Mouse (Mus musculus): ENCODE measurements around the gene Kif5c. TPM values are rescaled to one million over a fixed set of nuclear protein-coding genes. Genes with fewer than 3 reads are reported as not detected.

Gene Kif5c
- polyA plus RNA-seq, 1 experiment from 2014 or later: 2.7 TPM

DNA sequence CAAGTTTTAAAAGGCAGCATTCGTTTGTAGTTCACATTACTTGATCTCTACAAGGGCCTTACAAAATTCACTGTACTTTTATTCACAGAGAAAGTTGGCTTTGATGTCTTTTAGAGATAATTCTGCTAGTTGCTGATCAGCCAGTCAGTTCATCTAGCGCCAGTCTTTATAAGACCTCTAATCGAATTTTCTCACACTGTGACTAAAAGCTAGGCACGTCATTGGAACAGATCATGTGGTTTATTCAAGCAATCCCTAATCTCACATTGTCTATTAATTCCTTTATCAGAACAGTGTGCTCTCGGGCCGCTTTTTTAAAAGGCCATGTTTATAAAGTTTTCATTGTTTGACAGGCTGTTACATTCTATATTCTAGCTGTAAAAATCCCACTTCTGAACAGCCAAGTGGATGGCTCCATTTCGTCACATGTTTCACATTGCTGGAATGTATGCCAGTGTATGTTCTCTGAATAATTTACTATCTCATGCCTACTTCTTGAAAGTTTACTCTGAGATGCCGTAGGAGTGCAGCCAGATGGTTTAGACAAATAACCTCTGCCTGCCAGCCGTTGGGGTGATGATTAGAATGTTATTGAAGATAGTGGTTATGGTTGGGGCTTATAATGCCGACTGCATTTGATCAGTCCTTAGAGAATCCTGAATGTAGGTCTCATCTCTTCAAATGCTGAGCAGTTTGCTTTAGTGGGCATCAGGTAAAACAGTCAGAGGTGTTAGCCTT lies 154.3 kb downstream of the Kif5c start:
- no peak for ATAC-seq (replicated peaks; ENCODE audit: low FRiP score, low read depth)
- Histone ChIP-seq H3K27ac (no peak overlapping the region), H3K9ac (ENCODE audit: low read depth, low read length) (no peak overlapping the region), H3K4me2 (ENCODE audit: low read length) (no peak overlapping the region), H3K4me3 (replicated peaks; ENCODE audit: low read depth, low read length) (no peak overlapping the region), H3K36me3 (ENCODE audit: insufficient read depth, low read length) (no peaks in the 10 kb centered on the region), H3K9me3 (replicated peaks; ENCODE audit: low read length) (no peaks in the 10 kb centered on the region), H3K4me1 (replicated peaks; ENCODE audit: insufficient read depth, low read length) (peaks cover 24% of the 10 kb centered on the region; the same call in 1 of the 2 replicates), H3K27me3 (ENCODE audit: insufficient read depth, low read length) (no peaks in the 10 kb centered on the region)
- 72% methylated on average over 10 of the region's 10 CpGs for WGBS
- TF ChIP-seq CTCF (IDR thresholded peaks at IDR 0.05; ENCODE audit: low read depth): no peak
- no peak for DNase-seq (ENCODE audit: low spot score)

DNA sequence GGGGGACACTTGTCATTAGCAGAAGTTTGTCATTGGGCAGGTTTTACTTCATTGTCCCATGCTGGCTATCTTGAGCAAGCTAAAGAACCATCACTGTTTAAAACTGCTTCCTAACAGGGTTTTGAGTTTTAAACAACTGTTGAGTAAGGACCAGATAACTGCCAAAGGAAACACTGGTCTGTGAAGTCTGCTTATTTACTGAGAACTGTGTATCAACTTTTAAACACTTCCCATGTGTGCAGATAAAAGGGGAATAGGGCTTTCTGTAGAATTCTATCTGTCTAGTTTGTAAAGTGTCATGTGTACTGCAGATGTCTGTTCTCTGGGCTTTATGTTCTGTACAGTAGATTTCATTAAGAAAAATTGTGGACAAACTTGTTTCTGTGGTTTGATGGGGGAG lies 155.1 kb downstream of the Kif5c start:
- H3K4me2 ChIP-seq (ENCODE audit: low read length): no peak overlapping the region
- H3K27ac ChIP-seq: no peak overlapping the region
- no peak overlapping the region for H3K4me3 ChIP-seq (replicated peaks; ENCODE audit: low read depth, low read length)
- H3K36me3 ChIP-seq (ENCODE audit: insufficient read depth, low read length): no peaks in the 10 kb centered on the region
- H3K27me3 ChIP-seq (ENCODE audit: insufficient read depth, low read length): no peaks in the 10 kb centered on the region
- ATAC-seq (replicated peaks; ENCODE audit: low FRiP score, low read depth) (no peak), DNase-seq (ENCODE audit: low spot score) (no peak)
- H3K9ac ChIP-seq (ENCODE audit: low read depth, low read length): no peak overlapping the region
- TF ChIP-seq CTCF (IDR thresholded peaks at IDR 0.05; ENCODE audit: low read depth): no peak
- no peaks in the 10 kb centered on the region for H3K9me3 ChIP-seq (replicated peaks; ENCODE audit: low read length)
- H3K4me1 ChIP-seq (replicated peaks; ENCODE audit: insufficient read depth, low read length): peaks cover 16% of the 10 kb centered on the region; the same call in 1 of the 2 replicates

DNA sequence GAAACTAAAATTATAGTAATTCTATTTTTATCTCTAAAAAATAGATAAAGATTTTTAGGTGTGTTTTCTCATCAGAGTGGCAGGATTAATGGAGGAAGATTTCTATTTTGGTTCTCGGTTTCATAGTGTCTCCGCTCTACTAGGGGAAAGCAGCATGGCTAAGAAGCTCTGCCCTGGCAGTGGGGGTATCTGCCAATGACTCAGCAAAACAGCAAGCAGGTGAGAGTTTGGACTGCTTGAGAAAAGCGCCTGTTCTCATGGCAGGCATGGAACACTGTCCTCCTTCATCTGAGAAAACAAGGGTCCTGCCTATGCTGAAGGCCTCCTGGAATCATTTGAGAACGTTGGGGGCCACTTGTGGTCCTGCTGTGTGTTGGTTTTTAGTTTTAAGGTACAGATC lies 156.1 kb downstream of the Kif5c start:
- Histone ChIP-seq H3K27ac (no peak overlapping the region), H3K4me1 (replicated peaks; ENCODE audit: insufficient read depth, low read length) (peaks cover 7% of the 10 kb centered on the region; the same call in 1 of the 2 replicates), H3K27me3 (ENCODE audit: insufficient read depth, low read length) (no peaks in the 10 kb centered on the region), H3K9me3 (replicated peaks; ENCODE audit: low read length) (no peaks in the 10 kb centered on the region), H3K4me2 (ENCODE audit: low read length) (no peak overlapping the region), H3K9ac (ENCODE audit: low read depth, low read length) (no peak overlapping the region), H3K4me3 (replicated peaks; ENCODE audit: low read depth, low read length) (no peak overlapping the region), H3K36me3 (ENCODE audit: insufficient read depth, low read length) (no peaks in the 10 kb centered on the region)
- 86% methylated on average over 4 of the region's 4 CpGs for WGBS
- ATAC-seq (replicated peaks; ENCODE audit: low FRiP score, low read depth) (no peak), DNase-seq (ENCODE audit: low spot score) (no peak)
- TF ChIP-seq CTCF (IDR thresholded peaks at IDR 0.05; ENCODE audit: low read depth): no peak

DNA sequence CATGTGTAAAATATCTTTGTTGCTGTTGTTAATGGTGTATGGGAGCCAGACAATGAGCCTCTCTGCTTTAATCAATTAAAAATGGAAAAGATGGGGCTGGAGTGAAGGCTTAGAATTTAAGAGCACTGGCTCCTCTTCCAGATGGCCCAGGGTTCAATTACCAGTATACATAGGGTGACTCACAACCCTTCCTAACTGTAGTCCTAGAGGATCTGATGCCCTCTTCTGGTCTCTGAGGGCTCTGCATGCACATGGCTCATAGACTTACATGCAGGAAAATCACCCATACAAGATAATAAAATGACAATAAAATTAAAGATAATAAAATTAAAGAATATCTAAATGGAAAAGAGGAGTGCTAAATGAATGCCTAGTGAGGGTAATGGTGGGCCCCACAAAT lies 156.6 kb downstream of the Kif5c start:
- Histone ChIP-seq H3K4me2 (ENCODE audit: low read length) (no peak overlapping the region), H3K9me3 (replicated peaks; ENCODE audit: low read length) (no peaks in the 10 kb centered on the region), H3K27ac (no peak overlapping the region), H3K4me1 (replicated peaks; ENCODE audit: insufficient read depth, low read length) (peaks cover 4% of the 10 kb centered on the region; the same call in 1 of the 2 replicates), H3K36me3 (ENCODE audit: insufficient read depth, low read length) (no peaks in the 10 kb centered on the region), H3K9ac (ENCODE audit: low read depth, low read length) (no peak overlapping the region), H3K27me3 (ENCODE audit: insufficient read depth, low read length) (no peaks in the 10 kb centered on the region), H3K4me3 (replicated peaks; ENCODE audit: low read depth, low read length) (no peak overlapping the region)
- peak; percentile 49 for TF ChIP-seq CTCF (IDR thresholded peaks at IDR 0.05; ENCODE audit: low read depth)
- no peak for ATAC-seq (replicated peaks; ENCODE audit: low FRiP score, low read depth)
- no peak for DNase-seq (ENCODE audit: low spot score)

DNA sequence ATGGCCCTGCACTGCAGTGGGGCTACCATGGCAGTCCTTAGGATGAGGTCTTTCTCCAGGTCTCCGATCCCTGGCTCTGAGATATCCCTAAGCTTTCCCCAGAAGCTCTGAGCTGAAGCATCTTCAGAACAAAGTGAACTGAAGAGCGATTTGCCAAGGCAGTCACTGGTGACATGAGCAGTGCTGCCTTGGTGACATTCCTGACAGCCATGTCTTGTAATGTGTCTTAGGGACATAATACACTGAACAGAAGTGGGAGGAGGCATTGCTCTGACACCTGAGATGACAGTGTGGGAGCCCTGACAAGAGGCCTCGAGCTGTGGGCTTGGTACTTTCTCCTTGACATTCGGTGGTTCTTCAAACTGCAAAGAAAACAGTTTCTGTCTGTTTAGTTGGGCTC lies 157.3 kb downstream of the Kif5c start:
- DNase-seq (ENCODE audit: low spot score) (no peak), ATAC-seq (replicated peaks; ENCODE audit: low FRiP score, low read depth) (no peak)
- no peak overlapping the region for H3K9ac ChIP-seq (ENCODE audit: low read depth, low read length)
- H3K4me3 ChIP-seq (replicated peaks; ENCODE audit: low read depth, low read length): no peak overlapping the region
- no peak overlapping the region for H3K4me2 ChIP-seq (ENCODE audit: low read length)
- no peaks in the 10 kb centered on the region for H3K4me1 ChIP-seq (replicated peaks; ENCODE audit: insufficient read depth, low read length)
- H3K27me3 ChIP-seq (ENCODE audit: insufficient read depth, low read length): no peaks in the 10 kb centered on the region
- no peaks in the 10 kb centered on the region for H3K36me3 ChIP-seq (ENCODE audit: insufficient read depth, low read length)
- no peaks in the 10 kb centered on the region for H3K9me3 ChIP-seq (replicated peaks; ENCODE audit: low read length)
- 42% methylated on average over 4 of the region's 4 CpGs for WGBS
- TF ChIP-seq CTCF (IDR thresholded peaks at IDR 0.05; ENCODE audit: low read depth): no peak
- no peak overlapping the region for H3K27ac ChIP-seq

DNA sequence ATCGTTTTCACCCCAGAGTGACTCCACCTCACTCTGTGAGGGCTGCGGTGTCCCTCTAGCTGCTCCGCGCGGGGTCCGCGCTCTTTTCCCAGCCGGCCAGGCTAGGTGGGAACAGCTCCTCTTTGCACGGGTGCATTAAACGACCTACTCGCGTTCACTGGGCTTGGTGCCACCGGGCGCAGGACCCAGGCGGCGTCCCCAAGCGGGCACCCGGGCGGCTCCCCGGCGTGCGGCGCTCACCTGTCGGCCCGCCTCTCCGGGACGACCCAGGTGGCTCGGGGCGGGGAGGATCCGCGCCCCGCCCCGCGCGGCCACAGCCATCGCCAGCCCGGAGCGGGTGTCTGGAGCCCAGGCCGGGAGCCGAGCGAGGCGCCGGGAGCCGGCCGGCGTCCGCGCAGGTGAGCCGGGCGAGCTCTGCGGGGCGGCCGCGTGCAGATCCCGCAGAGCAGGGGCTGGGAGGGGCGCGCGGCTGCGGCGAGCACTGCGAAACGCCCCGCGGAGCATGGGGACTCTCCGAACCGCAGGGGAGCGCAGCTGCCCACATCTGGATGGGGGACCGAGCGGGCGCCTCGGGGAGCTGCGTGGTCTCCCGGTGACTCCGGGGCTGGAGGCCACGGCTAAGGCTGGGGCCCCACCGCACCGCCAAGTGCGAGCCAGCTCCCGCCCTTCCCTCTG lies 168.4 kb downstream of the Kif5c start, which contains the start of gene Lypd6b:
Gene Lypd6b (plus strand): TSS at position 313 of the 675 bp plus-strand sequence.
- Histone ChIP-seq H3K4me2 (ENCODE audit: low read length) (peak within 1 kb of the TSS; percentile 92), H3K27me3 (ENCODE audit: insufficient read depth, low read length) (peaks cover 4% of the 10 kb centered on the region; the same call in 1 of the 2 replicates), H3K9ac (ENCODE audit: low read depth, low read length) (peak within 1 kb of the TSS; percentile 50), H3K9me3 (replicated peaks; ENCODE audit: low read length) (no peaks in the 10 kb centered on the region), H3K36me3 (ENCODE audit: insufficient read depth, low read length) (no peaks in the 10 kb centered on the region), H3K4me1 (replicated peaks; ENCODE audit: insufficient read depth, low read length) (0 out of 2 replicates have a peak, but pooled peaks cover 4% of the 10 kb centered on the region), H3K27ac (no peak within 1 kb of the TSS), H3K4me3 (replicated peaks; ENCODE audit: low read depth, low read length) (peak within 1 kb of the TSS; percentile 56)
- TF ChIP-seq CTCF (IDR thresholded peaks at IDR 0.05; ENCODE audit: low read depth): no peak
- DNase-seq (ENCODE audit: low spot score): no peak
- ATAC-seq (replicated peaks; ENCODE audit: low FRiP score, low read depth): peak; percentile 79
- WGBS: under 1% methylated on average over 62 of the region's 79 CpGs

All from kidney, postnatal 0 days (tissue).